Mouse (Mus musculus) testis, postnatal 10 days (tissue): ENCODE results near the gene Cd163l1.

Experiments
- DNase-seq: peaks from one replicate; pipeline ENCODE4 v3.0.0; 2021; ENCODE audit warnings: low spot score

Cd163l1 gene

DNA sequence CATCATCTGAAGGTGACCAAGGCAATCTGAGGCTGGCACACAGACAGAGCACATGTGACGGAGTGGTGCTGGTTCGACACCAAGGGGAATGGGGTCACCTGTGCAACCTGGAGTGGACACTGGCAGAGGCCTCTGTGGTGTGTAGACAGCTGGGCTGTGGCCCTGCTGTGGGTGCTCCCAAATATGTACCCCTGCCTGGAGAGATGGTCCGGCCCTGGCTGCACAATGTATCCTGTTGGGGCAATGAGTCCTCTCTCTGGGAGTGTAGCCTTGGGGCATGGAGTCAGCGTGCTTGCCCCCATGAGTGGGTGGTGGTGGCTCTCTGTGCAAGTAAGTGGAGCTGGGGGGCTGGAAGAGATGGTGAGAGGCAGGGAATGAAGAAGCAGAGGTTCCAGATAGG, 2.3 kb downstream of the Cd163l1 start:
- no peak for DNase-seq

DNA sequence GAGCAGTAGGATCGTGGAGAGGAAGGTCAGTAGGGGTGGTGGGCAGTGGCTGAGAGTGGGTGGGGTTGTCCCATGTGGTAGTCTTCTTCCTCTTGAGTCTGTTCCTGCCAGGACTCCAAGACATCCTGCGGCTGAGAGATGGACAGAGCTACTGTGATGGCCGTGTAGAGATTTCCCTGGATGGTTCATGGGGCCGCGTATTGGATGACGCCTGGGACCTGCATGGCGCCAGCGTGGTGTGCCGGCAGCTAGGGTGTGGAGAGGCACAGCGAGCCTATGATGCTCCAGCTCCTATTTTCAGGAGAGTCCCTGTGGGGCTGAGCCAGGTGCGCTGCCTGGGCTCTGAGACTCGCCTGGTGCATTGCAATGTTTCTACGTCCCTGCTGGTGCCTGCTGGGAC, 6.1 kb downstream of the Cd163l1 start:
- no peak for DNase-seq

DNA sequence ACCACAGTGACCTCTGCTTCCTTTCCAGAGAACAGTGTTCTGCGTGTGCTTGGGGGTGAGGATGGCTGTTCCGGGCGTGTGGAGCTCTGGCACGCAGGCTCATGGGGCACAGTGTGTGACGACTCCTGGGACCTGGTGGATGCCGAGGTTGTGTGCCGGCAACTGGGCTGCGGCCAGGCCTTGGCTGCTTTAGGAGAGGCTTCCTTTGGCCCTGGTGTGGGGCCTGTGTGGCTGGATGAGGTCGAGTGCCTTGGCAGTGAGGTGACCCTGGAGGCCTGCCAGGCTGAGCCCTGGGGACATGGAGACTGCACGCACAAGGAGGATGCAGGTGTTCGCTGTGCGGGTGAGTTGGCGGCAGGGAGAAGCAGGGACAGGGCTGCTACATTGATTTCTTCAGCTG, 10.4 kb downstream of the Cd163l1 start:
- no peak for DNase-seq

DNA sequence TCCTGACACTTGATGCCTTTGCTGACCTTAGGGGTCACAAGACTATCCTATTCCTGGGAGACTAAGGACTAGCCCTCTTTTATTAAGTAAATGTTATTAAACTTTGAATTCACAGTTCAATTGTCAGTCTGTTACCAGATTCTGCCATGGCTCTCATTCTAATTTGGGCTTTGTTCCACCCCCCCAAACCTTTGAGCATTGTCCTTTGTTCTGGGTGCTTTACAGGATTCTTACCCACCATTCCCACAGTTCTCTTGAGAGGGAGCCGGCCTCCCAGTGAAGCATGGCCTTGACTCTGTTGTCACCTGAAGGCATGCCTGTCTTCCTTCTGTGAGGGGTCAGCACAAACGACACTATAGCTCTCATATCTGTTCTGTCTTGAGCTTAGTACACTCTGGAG, 13.0 kb downstream of the Cd163l1 start:
- DNase-seq, result no peak

DNA sequence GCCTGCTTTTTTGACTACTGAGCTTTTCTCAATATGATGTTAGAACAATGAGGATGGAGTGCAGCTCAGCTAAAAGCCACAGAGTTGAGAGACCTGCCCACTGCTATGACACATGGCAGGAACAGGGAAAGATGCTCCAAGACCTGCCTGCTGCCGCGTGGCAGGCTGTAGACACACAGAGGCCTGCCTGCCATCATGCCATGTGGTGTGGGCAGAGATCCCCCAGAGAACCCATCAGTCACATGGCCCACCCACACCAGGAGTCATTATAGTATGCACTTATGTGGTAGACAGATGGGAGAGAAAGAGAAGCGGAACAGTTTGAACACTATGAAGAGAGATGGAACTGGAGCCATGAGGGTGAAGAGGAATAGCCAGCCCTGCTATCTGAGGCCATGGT, 15.6 kb downstream of the Cd163l1 start:
- no peak for DNase-seq

DNA sequence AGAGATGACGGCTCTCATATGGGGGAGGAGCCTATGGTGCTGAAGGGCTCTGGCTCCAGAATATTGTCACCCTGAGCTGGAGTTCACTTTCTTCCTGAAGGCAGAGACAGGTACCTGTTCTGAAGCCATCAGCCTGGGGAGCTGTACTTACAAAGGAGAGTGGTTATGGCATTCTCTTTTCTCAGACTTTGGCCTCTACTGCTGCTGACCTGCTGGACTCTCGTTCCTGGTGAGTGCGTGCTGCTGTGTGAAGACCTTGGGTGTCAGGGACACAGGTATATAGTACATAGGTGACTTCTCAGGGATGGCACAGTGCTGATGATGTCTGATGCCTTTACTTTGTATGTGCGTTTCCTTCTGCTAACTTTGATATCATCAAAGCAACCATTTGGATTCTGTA, 29.1 kb downstream of the Cd163l1 start, which contains the start of gene 5830411N06Rik:
Gene 5830411N06Rik (plus strand): TSS at position 69 of the 400 bp plus-strand sequence.
- no peak for DNase-seq

DNA sequence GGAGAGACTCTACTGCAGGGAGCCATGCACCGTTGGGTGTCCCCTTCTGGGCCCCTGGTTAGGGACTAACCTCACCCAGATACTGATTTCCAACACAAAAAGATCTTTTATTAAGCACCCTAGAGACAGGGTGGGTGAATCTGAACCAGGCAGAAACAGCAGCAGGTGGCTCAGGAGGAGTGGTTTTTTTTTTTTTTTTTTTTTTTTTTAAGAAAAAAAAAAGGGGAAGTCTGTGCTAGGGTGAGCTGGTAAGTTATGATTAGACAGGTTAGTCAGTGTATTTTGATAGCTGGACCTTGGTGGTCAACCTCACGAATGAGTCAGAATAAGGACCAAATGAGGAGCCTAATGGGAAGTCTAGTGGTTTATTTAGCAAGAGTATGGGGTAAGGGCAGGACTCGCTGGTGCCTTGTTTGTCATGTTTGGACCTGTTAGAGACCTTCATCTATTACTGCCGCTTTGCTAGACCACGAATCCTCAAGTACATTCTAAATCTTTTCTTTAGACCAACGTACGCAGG, 35.8 kb downstream of the Cd163l1 start:
- DNase-seq, result no peak
